In genomic region chr3:121689029-121689428, GRCm38 (mm10) we compare ENCODE assay signal across 31 mouse cellular contexts. TPM values are rescaled to one million over a fixed set of nuclear protein-coding genes. Genes with fewer than 3 reads are reported as not detected.
DNase-seq lines count a peak whose midpoint lies in the region; ATAC-seq and TF ChIP-seq lines count a peak whose summit lies in the region.
"Had no signal": no experiment of that assay in that cellular context is flagged by ENCODE, and none has a peak within 500 bp of the region (broad histone marks: within the 10 kb centered on the region; RNA-seq: fewer than 3 reads in every experiment).

No protein-coding gene starts in this region.

- ATAC-seq in CD4-positive, CD25-positive, alpha-beta regulatory T cell, adult 4 months, result no peak
- peak; percentile 93 for ATAC-seq in G1E (ENCODE audit: extremely low read depth, insufficient number of reproducible peaks, low FRiP score, poor library complexity, severe bottlenecking)
- ATAC-seq: forebrain, embryonic 16.5 days; Patski had no signal

- DNase-seq in CD4-positive, CD25-positive, alpha-beta regulatory T cell, adult 2 months (ENCODE audit: low read depth, low spot score), result peak; percentile 12
- DNase-seq in thymus, adult 2 months, result peak; percentile 30
- no peak for DNase-seq in thymus, adult 18-20 months
- peak; percentile 25 for DNase-seq in G1E (ENCODE audit: low spot score)
- peak; percentile 32 for DNase-seq in naive thymus-derived CD4-positive, alpha-beta T cell, adult 2 months (ENCODE audit: low read depth)
- no peak for DNase-seq in natural killer cell, adult 2 months (ENCODE audit: low spot score in 2 of 2)
- no peak for DNase-seq in right cerebral cortex, postnatal 10 days (ENCODE audit: low spot score in 2 of 2)
- DNase-seq: adrenal gland, adult 8-10 months; adrenal gland, postnatal 36 days; cerebellum, adult 11 months; cerebellum, adult 8-10 months; cerebellum, postnatal 14 days; embryo, embryonic 11 days; gastrocnemius, postnatal 10 days; heart, postnatal 14 days had no signal

- no peak for TF ChIP-seq CTCF in thymus, adult 2 months (IDR thresholded peaks at IDR 0.05; ENCODE audit: borderline replicate concordance, control insufficient read depth, extremely low read depth, insufficient read depth, low read length, poor library complexity)
- no peak for TF ChIP-seq CTCF in G1E (IDR thresholded peaks at IDR 0.05; ENCODE audit: low read depth, low read length)

- H3K4me3 ChIP-seq in thymus, adult 2 months (ENCODE audit: control insufficient read depth, insufficient read depth, low read length), result no peak overlapping the region
- H3K4me3 ChIP-seq in G1E (ENCODE audit: low read depth, low read length), result no peak overlapping the region
- H3K4me3 ChIP-seq: embryonic facial prominence, embryonic 15.5 days; erythroblast, embryonic 14.5 days; heart, adult 2 months; heart, embryonic 15.5 days; hindbrain, embryonic 10.5 days had no signal

- no peaks in the 10 kb centered on the region for H3K36me3 ChIP-seq in thymus, adult 2 months (ENCODE audit: control insufficient read depth, insufficient read depth, low read length)
- no peaks in the 10 kb centered on the region for H3K36me3 ChIP-seq in G1E (replicated peaks)
- H3K36me3 ChIP-seq: embryonic facial prominence, embryonic 15.5 days; heart, embryonic 15.5 days; hindbrain, embryonic 10.5 days had no signal

- WGBS in thymus, adult 2 months, result 33% methylated on average over 5 of the region's 5 CpGs

- no peak for TF ChIP-seq POLR2A in thymus, adult 2 months (IDR thresholded peaks at IDR 0.05; ENCODE audit: control insufficient read depth, extremely low read depth, insufficient read depth, low read length, poor library complexity)

- H3K27me3 ChIP-seq in thymus, adult 2 months (ENCODE audit: control insufficient read depth, insufficient read depth, low read length), result no peaks in the 10 kb centered on the region
- peaks cover 29% of the 10 kb centered on the region for H3K27me3 ChIP-seq in G1E (ENCODE audit: insufficient read depth, low read length)
- H3K27me3 ChIP-seq: embryonic facial prominence, embryonic 15.5 days; heart, embryonic 15.5 days; Patski had no signal

- H3K27ac ChIP-seq in thymus, adult 2 months (ENCODE audit: control insufficient read depth, insufficient read depth, low read length), result no peak overlapping the region
- H3K27ac ChIP-seq: embryonic facial prominence, embryonic 15.5 days; heart, adult 2 months; heart, embryonic 15.5 days; hindbrain, embryonic 10.5 days; hindbrain, embryonic 14.5 days had no signal

- no peaks in the 10 kb centered on the region for H3K9me3 ChIP-seq in G1E (replicated peaks)
- H3K9me3 ChIP-seq: embryonic facial prominence, embryonic 15.5 days; heart, embryonic 15.5 days; hindbrain, embryonic 10.5 days had no signal

- peaks cover 6% of the 10 kb centered on the region for H3K4me1 ChIP-seq in thymus, adult 2 months (replicated peaks; ENCODE audit: control insufficient read depth, insufficient read depth, low read length)
- H3K4me1 ChIP-seq in G1E (ENCODE audit: insufficient read depth, low read depth, low read length), result peaks cover 38% of the 10 kb centered on the region
- H3K4me1 ChIP-seq: embryonic facial prominence, embryonic 15.5 days had no signal

RNA-seq across cellular contexts. Expression of gene 4930432M17Rik, which starts 18.5 kb away (rescaled TPM):
- polyA plus RNA-seq in CD4-positive, CD25-positive, alpha-beta regulatory T cell, adult 4 months (2017; shearing (Covaris generic)), result not detected
- not detected in 2 replicates for polyA plus RNA-seq in thymus, adult 2 months (2012; rRNA removed)
- not detected in 2 replicates for total RNA-seq in G1E (2014; fragmentation: Nextera tagmentation)
- total RNA-seq in G1E (2017), result 0.12 and 0.16 TPM in 2 replicates
- polyA plus RNA-seq in G1E (2012), result not detected in 2 replicates
- total RNA-seq: adrenal gland, adult 8-10 months; adrenal gland, postnatal 36 days; common myeloid progenitor, adult 5-6 weeks; gastrocnemius, postnatal 10 days; gastrocnemius, postnatal 4 days; heart, adult 2 months; heart, postnatal 14 days had no signal
- polyA plus RNA-seq: C2C12; embryonic facial prominence, embryonic 11.5 days; embryonic facial prominence, embryonic 15.5 days; erythroblast, embryonic 14.5 days; forebrain, embryonic 11.5 days; forebrain, embryonic 16.5 days; frontal cortex, adult 2 months; heart, adult 2 months; heart, embryonic 11.5 days; heart, embryonic 15.5 days; hindbrain, embryonic 10.5 days; hindbrain, embryonic 14.5 days; Patski had no signal

RNA-seq across cellular contexts. Expression of gene F3, which starts 34.3 kb away (rescaled TPM):
- not detected for polyA plus RNA-seq in CD4-positive, CD25-positive, alpha-beta regulatory T cell, adult 4 months (2017; shearing (Covaris generic))
- 4.6 and 6.3 TPM in 2 replicates for polyA plus RNA-seq in thymus, adult 2 months (2012; rRNA removed)
- not detected in 2 replicates for total RNA-seq in G1E (2014; fragmentation: Nextera tagmentation)
- not detected in 2 replicates for total RNA-seq in G1E (2017)
- not detected in 2 replicates for polyA plus RNA-seq in G1E (2012)
- polyA plus RNA-seq: erythroblast, embryonic 14.5 days had no signal

Comparison
In these comparisons a context has a peak if more than half of its experiments do, and no peak if none do; other contexts are left out.
1. DNase-seq: peak in CD4-positive, CD25-positive, alpha-beta regulatory T cell, adult 2 months (single experiment), thymus, adult 2 months (single experiment), G1E (single experiment) and naive thymus-derived CD4-positive, alpha-beta T cell, adult 2 months (single experiment); none in thymus, adult 18-20 months (0 of 2), natural killer cell, adult 2 months (0 of 2) and right cerebral cortex, postnatal 10 days (0 of 2).